Mouse (Mus musculus): ENCODE measurements around the gene Ndufs4.

- TF ChIP-seq CTCF (IDR thresholded peaks at IDR 0.05; ENCODE audit: control insufficient read depth, insufficient read depth, insufficient replicate concordance, low read depth, low read length) (no peak), POLR2A (IDR thresholded peaks at IDR 0.05; ENCODE audit: control insufficient read depth, low read depth, low read length) (no peak)
Measured at GRCm38 (mm10) chr13:114310591-114310990, 77.5 kb downstream of the Ndufs4 start.
